Mouse (Mus musculus): ENCODE results near the gene Aurkb. TPM values are rescaled to one million over a fixed set of nuclear protein-coding genes. Genes with fewer than 3 reads are reported as not detected.
"Not testable (repeated sequence)": the region's sequence is repeated elsewhere in the genome, so short reads cannot be mapped to it uniquely, and the experiment has no call there.

The Aurkb gene
- polyA plus RNA-seq, 1 experiment from 2014 or later: 171 TPM

DNA sequence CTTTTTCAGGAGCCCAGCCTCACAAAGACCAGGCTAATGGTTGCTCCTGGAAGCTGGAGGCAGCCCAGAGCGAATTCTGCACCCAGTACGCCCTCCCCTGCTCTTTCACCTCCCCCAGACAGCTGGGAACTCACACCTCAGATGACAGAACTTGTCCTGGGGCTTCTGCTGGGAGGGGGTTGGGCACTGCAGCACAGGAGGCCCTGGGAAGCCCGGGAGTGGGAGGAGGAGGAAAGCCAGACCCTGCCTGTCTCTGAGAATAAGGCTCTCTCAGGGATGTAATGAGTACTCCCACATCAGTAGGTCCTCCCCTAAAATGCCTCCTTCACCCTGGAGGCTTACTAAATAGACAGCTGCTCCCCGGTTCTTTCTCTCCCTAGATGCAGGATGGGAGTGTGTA, 41.6 kb downstream of the Aurkb start:
- Histone ChIP-seq H3K27me3 (no peaks in the 10 kb centered on the region), H3K4me2 (peak overlapping the region; percentile 98), H3K36me3 (peaks cover 26% of the 10 kb centered on the region), H3K4me1 (replicated peaks) (peaks cover 36% of the 10 kb centered on the region), H3K9ac (replicated peaks) (no peak overlapping the region; the same call in 1 of the 2 replicates), H3K27ac (0 out of 2 replicates have a peak overlapping the region, but pooled peaks have one; percentile 50), H3K4me3 (replicated peaks) (no peak overlapping the region), H3K9me3 (no peaks in the 10 kb centered on the region)
- 16% methylated on average over 4 of the region's 4 CpGs for WGBS
- ATAC-seq (ENCODE audit: insufficient number of reproducible peaks, insufficient read depth, low FRiP score, low TSS enrichment, low read depth): no peak

DNA sequence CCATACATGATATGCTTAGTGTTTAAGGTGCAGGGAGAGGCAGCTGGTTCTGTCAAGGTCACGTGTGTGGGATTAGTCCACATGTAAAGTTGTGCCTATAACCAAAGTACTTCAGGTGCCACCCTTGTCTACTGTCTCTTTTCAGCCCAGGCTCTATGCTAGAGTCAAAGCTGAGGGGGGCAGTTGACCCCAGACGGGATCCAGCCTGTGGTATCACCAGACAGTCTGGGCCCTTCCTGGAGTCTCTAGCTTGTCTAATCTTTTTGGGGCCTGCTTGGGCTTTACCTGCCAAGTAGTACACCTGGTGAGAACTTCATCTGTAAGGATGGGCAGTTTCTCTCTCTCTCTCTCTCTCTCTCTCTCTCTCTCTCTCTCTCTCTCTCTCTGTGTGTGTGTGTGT, 42.1 kb downstream of the Aurkb start:
- Histone ChIP-seq H3K4me3 (replicated peaks) (peak overlapping the region; percentile 97), H3K27me3 (no peaks in the 10 kb centered on the region), H3K4me1 (replicated peaks) (peaks cover 36% of the 10 kb centered on the region), H3K36me3 (peaks cover 31% of the 10 kb centered on the region), H3K27ac (no peak overlapping the region), H3K9me3 (no peaks in the 10 kb centered on the region), H3K4me2 (peak overlapping the region; percentile 98), H3K9ac (replicated peaks) (no peak overlapping the region; the same call in 1 of the 2 replicates)
- ATAC-seq (ENCODE audit: insufficient number of reproducible peaks, insufficient read depth, low FRiP score, low TSS enrichment, low read depth): no peak
- WGBS: 67% methylated on average over 2 of the region's 2 CpGs

DNA sequence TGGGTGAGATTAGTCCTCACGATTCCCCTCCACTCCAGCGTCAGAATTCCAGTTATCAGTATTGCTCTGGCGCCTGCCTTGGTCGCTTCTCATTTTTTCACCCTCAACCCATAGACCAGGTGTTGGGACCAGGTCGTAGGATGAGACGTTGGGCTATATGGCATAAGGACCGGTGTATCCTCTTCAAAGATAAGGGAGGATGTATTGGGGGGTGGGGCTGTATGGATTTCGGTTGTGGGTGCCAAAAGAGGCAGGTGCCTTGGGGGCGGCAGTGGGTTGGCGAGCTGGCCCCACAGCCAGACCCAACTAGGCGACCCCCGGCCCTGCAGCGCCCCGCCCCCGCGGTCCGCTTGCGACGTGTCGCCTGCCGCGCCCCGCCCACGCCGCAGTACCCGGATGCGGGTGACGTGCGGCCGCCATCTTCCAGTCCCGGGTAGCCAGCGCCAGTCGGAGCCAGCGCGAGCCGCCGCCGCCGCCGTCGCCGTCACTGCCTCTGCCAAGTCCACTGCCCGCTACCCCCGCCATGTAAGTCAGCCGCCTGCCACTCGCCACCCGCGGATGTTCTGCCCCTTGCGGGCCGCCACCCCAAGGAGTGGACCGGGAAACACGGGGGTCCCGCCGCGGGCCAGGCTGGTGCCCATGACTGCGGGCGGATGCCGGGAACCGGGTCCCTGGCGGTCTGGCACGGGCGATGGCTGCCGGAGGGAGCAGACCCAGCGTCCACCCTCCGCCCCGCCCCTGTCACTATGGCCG, 42.8 kb downstream of the Aurkb start, which contains the start of gene Vamp2:
Gene Vamp2 (plus strand): TSS at position 388 of the 753 bp plus-strand sequence.
- H3K4me3 ChIP-seq (replicated peaks): peak within 1 kb of the TSS; percentile 97
- H3K27me3 ChIP-seq: no peaks in the 10 kb centered on the region
- peaks cover 36% of the 10 kb centered on the region for H3K4me1 ChIP-seq (replicated peaks)
- peaks cover 34% of the 10 kb centered on the region for H3K36me3 ChIP-seq
- ATAC-seq (ENCODE audit: insufficient number of reproducible peaks, insufficient read depth, low FRiP score, low TSS enrichment, low read depth): peak; percentile 77
- peak within 1 kb of the TSS; percentile 99 for H3K9ac ChIP-seq (replicated peaks)
- H3K27ac ChIP-seq: peak within 1 kb of the TSS; percentile 93
- peak within 1 kb of the TSS; percentile 98 for H3K4me2 ChIP-seq
- 1% methylated on average over 64 of the region's 67 CpGs for WGBS
- no peaks in the 10 kb centered on the region for H3K9me3 ChIP-seq

DNA sequence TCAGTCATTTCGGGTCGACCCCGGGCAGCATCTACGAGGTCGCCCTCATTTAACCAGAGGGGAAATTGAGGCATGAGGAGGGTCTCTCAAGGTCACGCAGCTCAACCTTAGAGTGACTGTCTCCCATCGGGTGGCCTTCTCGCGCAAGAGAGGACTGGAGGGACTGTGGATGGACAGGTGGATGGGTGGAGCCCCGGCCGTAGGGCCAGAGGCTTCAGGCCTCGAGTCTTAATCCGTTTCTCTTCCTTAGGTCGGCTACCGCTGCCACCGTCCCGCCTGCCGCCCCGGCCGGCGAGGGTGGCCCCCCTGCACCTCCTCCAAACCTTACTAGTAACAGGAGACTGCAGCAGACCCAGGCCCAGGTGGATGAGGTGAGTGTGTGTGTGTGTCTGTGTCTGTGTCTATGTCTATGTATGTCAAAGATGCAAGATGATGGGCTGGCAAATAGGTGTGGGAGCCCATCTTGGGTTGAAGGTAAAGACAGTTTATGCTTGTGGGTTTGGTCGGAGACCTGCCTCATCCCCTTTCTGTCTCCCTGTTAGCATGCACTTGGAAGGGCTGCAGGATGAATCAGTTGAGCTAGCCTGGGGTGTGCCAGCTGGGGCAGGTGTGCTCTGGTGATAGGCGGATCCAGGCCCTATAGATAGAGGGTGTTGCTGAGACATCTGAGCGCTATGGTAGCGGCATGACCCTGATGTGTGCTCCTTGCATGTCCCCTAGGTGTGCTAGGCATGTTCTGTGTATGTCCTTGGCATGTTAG, 43.6 kb downstream of the Aurkb start:
- 12% methylated on average over 25 of the region's 25 CpGs for WGBS
- Histone ChIP-seq H3K27me3 (no peaks in the 10 kb centered on the region), H3K27ac (peak overlapping the region; percentile 93), H3K9me3 (no peaks in the 10 kb centered on the region), H3K4me1 (replicated peaks) (peaks cover 36% of the 10 kb centered on the region), H3K36me3 (peaks cover 34% of the 10 kb centered on the region), H3K4me2 (peak overlapping the region; percentile 98), H3K4me3 (replicated peaks) (peak overlapping the region; percentile 97), H3K9ac (replicated peaks) (peak overlapping the region; percentile 99)
- no peak; the same call in 1 of the 2 replicates for ATAC-seq (ENCODE audit: insufficient number of reproducible peaks, insufficient read depth, low FRiP score, low TSS enrichment, low read depth)

DNA sequence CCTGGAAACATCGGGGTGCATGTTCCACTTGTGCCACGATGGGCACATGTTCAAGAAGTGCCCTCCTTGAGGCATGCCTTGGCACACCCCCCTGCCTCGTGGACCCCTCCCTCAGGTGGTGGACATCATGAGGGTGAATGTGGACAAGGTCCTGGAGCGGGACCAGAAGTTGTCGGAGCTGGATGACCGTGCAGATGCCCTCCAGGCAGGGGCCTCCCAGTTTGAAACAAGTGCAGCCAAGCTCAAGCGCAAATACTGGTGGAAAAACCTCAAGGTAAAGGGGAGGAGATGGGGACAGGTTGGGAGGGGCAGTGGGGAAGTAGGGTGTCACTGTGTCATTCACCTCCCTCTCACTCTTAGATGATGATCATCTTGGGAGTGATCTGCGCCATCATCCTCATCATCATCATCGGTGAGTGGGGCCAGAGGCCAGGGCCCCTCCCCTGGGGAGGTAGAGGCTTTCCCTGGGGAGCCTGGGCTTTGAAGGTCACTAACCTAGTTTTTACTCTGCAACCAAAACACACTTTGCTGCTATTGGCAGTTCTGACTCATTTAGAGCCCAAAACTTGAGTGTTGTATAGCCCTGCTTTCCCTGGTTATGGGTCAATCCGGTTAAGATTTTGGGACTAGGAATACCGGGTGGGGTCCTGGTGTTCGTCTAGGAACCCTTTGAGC, 44.3 kb downstream of the Aurkb start:
- H3K36me3 ChIP-seq: peaks cover 34% of the 10 kb centered on the region
- 87% methylated on average over 12 of the region's 12 CpGs for WGBS
- no peak for ATAC-seq (ENCODE audit: insufficient number of reproducible peaks, insufficient read depth, low FRiP score, low TSS enrichment, low read depth)
- H3K27me3 ChIP-seq: no peaks in the 10 kb centered on the region
- H3K27ac ChIP-seq: no peak overlapping the region
- H3K4me2 ChIP-seq: peak overlapping the region; percentile 98
- H3K4me3 ChIP-seq (replicated peaks): peak overlapping the region; percentile 97
- H3K4me1 ChIP-seq (replicated peaks): peaks cover 40% of the 10 kb centered on the region
- H3K9ac ChIP-seq (replicated peaks): peak overlapping the region; percentile 99
- H3K9me3 ChIP-seq: no peaks in the 10 kb centered on the region

DNA sequence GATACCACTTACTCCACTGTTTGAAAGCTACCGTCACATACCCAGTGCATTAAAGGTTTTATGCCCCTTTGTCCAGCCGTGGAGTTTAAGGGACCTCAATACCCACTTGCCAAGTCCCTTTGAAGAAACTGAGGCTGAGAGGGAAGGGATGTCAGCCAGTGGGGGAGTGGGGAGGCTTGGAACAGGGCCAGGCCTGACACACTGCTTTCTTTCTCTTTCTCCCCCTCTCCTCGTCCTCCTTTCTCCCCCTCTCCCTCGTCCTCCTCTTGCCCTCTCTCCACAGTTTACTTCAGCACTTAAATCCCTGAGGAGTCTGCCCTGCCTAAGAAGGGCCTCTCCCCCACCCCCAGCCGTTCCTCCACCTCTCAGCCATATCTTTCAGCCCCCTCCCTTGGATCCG, 44.9 kb downstream of the Aurkb start:
- H3K4me2 ChIP-seq: peak overlapping the region; percentile 98
- H3K27me3 ChIP-seq: no peaks in the 10 kb centered on the region
- WGBS: 64% methylated on average over 6 of the region's 6 CpGs
- no peak overlapping the region for H3K27ac ChIP-seq
- peak overlapping the region; percentile 99; the same call in 1 of the 2 replicates for H3K9ac ChIP-seq (replicated peaks)
- no peak for ATAC-seq (ENCODE audit: insufficient number of reproducible peaks, insufficient read depth, low FRiP score, low TSS enrichment, low read depth)
- peak overlapping the region; percentile 97; the same call in 1 of the 2 replicates for H3K4me3 ChIP-seq (replicated peaks)
- H3K36me3 ChIP-seq: peaks cover 34% of the 10 kb centered on the region
- no peaks in the 10 kb centered on the region for H3K9me3 ChIP-seq
- peaks cover 40% of the 10 kb centered on the region for H3K4me1 ChIP-seq (replicated peaks)

DNA sequence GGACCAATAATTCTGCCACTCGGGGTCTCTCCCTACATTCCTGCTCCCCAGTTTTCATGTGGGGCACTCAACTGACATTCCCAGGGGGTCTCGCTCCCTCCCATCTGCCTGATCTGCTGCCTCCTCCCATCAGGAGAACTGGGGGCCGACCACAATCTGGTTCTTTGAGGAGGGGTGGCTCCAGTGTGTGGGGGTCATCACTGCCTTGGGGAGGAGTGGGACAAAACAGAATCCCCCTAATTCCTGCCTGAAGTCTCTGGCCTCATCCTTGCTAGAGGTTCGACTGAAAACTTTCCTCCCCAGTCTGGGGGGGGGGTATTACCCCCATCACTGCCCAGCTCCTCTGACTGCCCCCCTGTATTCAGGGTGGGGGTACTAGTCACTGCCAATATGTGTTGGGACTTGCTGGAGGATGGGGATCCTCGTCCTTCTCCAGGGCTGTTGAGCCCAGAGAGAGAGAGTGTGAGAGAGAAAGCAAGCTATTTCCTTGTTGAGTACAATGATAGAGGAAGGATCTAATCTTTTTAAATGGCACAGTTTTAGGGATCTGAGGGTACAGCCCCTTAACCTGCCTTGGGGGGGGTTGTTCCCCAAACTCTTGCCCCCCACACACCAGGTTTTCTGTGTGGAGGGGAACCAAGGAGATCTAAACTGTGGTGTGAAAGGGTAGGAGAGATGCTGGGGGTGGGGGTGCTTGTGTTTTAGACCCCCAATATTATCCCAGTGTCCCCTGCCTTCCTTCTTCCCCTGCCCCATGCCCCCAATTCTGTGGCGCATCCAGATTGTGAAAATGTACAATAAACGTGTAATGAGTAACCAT, 46.3 kb downstream of the Aurkb start:
- Histone ChIP-seq H3K9ac (replicated peaks) (no peak overlapping the region), H3K27ac (no peak overlapping the region), H3K36me3 (peaks cover 34% of the 10 kb centered on the region), H3K4me2 (no peak overlapping the region), H3K27me3 (no peaks in the 10 kb centered on the region), H3K4me3 (replicated peaks) (no peak overlapping the region), H3K9me3 (no peaks in the 10 kb centered on the region), H3K4me1 (replicated peaks) (peaks cover 54% of the 10 kb centered on the region)
- WGBS: 66% methylated on average over 7 of the region's 7 CpGs
- ATAC-seq (ENCODE audit: insufficient number of reproducible peaks, insufficient read depth, low FRiP score, low TSS enrichment, low read depth): no peak

DNA sequence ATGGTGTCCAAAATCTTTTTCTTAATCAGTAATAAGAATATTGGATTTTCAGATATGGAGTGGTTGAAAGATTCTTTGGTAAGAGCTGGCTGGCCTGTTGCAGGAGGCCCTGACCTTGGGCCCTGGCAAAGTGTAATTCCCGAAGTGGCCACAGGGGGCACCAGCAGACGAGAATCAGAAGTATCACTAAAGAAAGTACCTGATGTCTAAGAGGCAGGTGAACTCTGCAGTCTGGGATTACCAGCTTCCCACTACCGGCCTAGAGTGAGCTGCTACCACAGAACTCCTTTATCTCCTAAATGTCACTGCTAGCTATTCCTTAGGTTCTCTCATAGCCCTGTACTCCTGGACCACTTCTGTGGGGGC, 46.9 kb downstream of the Aurkb start:
- H3K4me1 ChIP-seq (replicated peaks): peaks cover 56% of the 10 kb centered on the region
- no peaks in the 10 kb centered on the region for H3K9me3 ChIP-seq
- H3K36me3 ChIP-seq: peaks cover 34% of the 10 kb centered on the region
- no peak for ATAC-seq (ENCODE audit: insufficient number of reproducible peaks, insufficient read depth, low FRiP score, low TSS enrichment, low read depth)
- H3K27me3 ChIP-seq: no peaks in the 10 kb centered on the region
- no peak overlapping the region for H3K27ac ChIP-seq
- 4% methylated on average over 3 of the region's 3 CpGs for WGBS
- no peak overlapping the region for H3K4me3 ChIP-seq (replicated peaks)
- no peak overlapping the region for H3K9ac ChIP-seq (replicated peaks)
- H3K4me2 ChIP-seq: no peak overlapping the region

DNA sequence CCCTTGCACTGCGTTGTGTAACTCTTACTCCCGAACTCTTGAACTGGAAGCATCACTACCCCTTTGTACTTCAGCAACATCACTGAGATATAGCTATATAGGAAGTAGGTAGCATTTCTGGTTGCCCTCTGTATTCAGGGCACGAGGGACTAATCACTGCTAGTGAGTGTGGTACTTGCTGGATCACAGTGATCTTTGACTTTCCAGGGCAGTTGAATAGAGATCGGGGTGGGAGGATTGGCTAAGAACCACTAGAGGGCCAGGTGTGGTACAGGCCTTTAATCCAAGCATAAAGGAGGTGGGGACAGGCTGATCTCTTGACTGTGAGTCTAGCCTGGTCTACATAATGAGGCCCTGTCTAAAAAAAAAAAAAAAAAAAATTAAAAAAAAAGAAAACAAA, 47.4 kb downstream of the Aurkb start:
- no peak for ATAC-seq (ENCODE audit: insufficient number of reproducible peaks, insufficient read depth, low FRiP score, low TSS enrichment, low read depth)
- Histone ChIP-seq H3K4me3 (replicated peaks) (no peak overlapping the region), H3K4me1 (replicated peaks) (peaks cover 57% of the 10 kb centered on the region), H3K27ac (no peak overlapping the region), H3K9ac (replicated peaks) (no peak overlapping the region), H3K27me3 (no peaks in the 10 kb centered on the region), H3K4me2 (no peak overlapping the region), H3K36me3 (peaks cover 34% of the 10 kb centered on the region), H3K9me3 (no peaks in the 10 kb centered on the region)
- 91% methylated on average over 4 of the region's 4 CpGs for WGBS

DNA sequence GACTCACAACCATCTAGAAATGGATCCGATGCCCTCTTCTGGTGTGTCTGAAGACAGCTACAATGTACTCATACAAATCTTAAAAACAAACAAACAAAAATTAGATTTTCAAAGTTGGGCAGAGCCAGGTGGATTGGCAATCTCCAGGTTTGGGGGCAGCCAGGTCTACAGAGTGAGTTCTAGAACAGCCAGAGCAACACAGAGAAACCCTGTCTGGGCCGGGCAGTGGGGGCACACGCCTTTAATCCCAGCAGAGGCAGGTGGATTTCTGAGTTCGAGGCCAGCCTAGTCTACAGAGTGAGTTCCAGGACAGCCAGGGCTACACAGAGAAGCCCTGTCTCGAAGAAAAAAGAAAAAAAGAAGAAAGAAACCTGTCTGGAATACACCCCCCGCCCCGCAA, 48.4 kb downstream of the Aurkb start:
- H3K27ac ChIP-seq: not testable (repeated sequence)
- peaks cover 64% of the 10 kb centered on the region for H3K4me1 ChIP-seq (replicated peaks)
- 84% methylated on average over 7 of the region's 7 CpGs for WGBS

More for the DNA sequence above, 48.4 kb downstream of the Aurkb start:
- not testable (repeated sequence) for H3K4me3 ChIP-seq (replicated peaks); H3K9me3 ChIP-seq; H3K4me2 ChIP-seq; H3K9ac ChIP-seq (replicated peaks); ATAC-seq (ENCODE audit: insufficient number of reproducible peaks, insufficient read depth, low FRiP score, low TSS enrichment, low read depth); H3K27me3 ChIP-seq
- peaks cover 34% of the 10 kb centered on the region for H3K36me3 ChIP-seq

Measured in limb, embryonic 12.5 days (tissue).